Mouse (Mus musculus): ENCODE data around the gene Tcf7l2. TPM values are rescaled to one million over a fixed set of nuclear protein-coding genes. Genes with fewer than 3 reads are reported as not detected.
A peak's percentile ranks its signal among the peaks of the same experiment; 100 is the strongest.

The Tcf7l2 gene
- total RNA-seq, 2 experiments from 2014 or later = 21.9 to 22.3 TPM

- DNase-seq = no peak
Observed at GRCm38 (mm10) chr19:55815010-55815790, 73.6 kb downstream of the Tcf7l2 start.

DNA sequence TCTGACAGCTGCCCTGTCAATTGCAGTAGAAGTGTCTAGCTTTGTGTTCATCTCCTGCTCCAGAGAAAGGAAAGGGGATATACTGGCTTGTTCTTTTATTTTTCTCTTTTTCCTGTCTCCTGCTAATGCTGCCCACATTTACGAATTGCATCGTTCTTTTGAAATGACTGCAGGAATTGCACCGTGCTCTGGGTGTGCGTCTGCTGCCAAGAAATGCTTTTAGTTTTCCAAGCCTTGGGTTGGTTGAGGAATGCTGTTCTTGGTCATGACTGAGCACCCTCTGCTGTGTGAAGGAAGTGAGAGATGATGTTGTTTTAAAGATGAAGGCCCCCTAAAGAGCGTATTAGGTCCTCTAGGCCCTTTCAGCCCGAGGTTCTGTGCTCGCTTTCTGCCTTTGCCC, 75.4 kb downstream of the Tcf7l2 start:
- intact Hi-C loops (cut with DNase I) = no loop called here
- no peak for DNase-seq

More at GRCm38 (mm10) chr19:55815010-55815790, 73.6 kb downstream of the Tcf7l2 start:
- intact Hi-C loops (cut with DNase I) = no loop called here

- intact Hi-C loops (cut with DNase I) = no loop called here
- no peak for DNase-seq
Observed at GRCm38 (mm10) chr19:55820202-55820601, 78.6 kb downstream of the Tcf7l2 start.

- intact Hi-C loops (cut with DNase I) = no loop called here
Observed at GRCm38 (mm10) chr19:55825001-55825827, 83.6 kb downstream of the Tcf7l2 start.

DNA sequence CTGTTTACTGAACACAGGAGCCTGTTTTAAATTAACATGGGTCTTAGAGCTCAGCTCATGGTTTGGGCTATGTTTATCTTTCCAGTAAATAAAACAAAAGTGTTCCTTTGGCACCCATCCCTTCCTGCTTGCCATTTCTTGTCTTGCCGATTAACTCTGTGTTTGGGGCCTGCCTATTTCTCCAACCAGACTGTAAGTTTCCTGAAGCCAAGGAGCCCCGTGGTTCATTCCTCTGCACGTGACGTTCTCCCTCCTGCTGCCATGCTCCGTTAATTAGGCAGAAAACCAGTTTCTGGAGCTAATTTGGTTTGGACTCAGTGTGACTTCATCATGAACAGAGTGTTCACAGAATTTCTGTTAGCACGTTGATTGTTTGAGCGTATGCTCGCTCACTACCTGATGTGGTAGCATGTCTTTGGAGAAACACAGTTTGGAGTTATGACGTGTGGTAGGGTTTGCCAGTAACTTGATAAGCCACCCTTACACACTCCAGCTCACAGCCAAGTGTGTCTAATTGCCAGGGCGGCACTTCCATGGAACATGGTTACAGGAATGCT, 84.4 kb downstream of the Tcf7l2 start:
- no peak for DNase-seq
- intact Hi-C loops (cut with DNase I) = no loop called here

More at GRCm38 (mm10) chr19:55825001-55825827, 83.6 kb downstream of the Tcf7l2 start:
- peak; percentile 40 for DNase-seq

- no peak for DNase-seq
- intact Hi-C loops (cut with DNase I) = no loop called here
Observed at GRCm38 (mm10) chr19:55827613-55828259, 86.1 kb downstream of the Tcf7l2 start.

DNA sequence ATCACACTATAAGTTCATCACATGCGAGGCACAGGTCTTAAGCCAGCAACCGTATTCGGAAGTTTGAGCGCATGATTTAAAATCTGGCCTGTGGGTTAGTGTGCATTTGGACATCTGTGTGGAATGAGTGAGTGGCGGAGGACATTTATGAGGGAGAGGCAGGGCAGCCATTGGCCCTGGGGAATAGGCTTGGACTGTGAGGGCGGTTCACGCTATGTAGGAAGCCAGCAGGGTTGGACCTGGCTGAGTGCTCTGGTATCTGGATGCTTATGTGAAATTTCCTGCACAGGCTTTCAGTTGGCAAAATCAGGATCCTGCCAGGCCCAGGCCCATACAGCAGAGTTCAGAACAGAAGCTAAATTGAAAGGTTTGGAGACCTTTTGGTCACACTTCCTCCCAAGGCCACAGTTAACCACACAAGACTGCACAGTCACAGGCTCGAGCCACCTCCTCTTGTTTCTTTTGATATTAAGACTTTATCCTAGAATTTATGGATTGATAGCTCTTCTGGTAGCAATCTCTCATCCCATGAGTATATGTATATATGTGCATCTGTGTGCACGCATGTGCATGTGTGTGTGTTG, 89.4 kb downstream of the Tcf7l2 start:
- intact Hi-C loops (cut with DNase I) = no loop called here
- no peak for DNase-seq

- no peak for DNase-seq
- intact Hi-C loops (cut with DNase I) = no loop called here
Observed at GRCm38 (mm10) chr19:55832122-55832521, 90.5 kb downstream of the Tcf7l2 start.

DNA sequence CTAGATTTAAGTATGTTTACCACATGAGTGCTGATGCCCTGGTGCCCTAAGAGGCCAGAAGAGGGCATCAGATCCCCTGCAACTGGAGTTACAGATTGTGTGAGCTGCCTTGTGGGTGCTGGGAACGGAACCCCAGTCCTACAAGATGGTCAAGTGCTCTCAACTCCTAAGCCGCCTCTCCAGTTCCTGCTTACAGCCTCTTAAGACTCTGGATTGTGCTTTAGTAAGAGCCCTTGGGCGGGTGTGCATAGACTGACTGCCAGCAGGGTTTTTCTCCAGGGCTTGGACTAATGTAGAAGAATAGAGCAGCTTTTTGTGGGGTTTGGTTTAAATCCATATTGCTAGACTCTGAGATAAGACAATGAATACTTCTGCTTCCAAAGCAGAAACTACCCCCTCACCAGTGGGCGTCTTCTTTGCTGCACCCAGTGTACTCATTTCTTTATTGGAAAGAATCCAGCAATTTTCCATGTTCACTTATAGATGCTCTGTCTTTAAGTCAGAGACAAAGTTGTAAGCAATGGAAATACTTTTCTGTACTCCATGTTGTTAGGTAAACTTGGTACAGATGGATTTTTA, 92.3 kb downstream of the Tcf7l2 start:
- DNase-seq = no peak
- intact Hi-C loops (cut with DNase I) = no loop called here

GRCm38 (mm10) chr19:55836930-55837687, 95.5 kb downstream of the Tcf7l2 start:
- no peak for DNase-seq
- intact Hi-C loops (cut with DNase I) = no loop called here

- peak in 1 of 2 experiments; percentile 33 for DNase-seq
- intact Hi-C loops (cut with DNase I) = no loop called here
Observed at GRCm38 (mm10) chr19:55837924-55838323, 96.3 kb downstream of the Tcf7l2 start.

- DNase-seq = no peak
- intact Hi-C loops (cut with DNase I) = no loop called here
Observed at GRCm38 (mm10) chr19:55838389-55839035, 96.9 kb downstream of the Tcf7l2 start.

GRCm38 (mm10) chr19:55839036-55839555, 97.5 kb downstream of the Tcf7l2 start:
- intact Hi-C loops (cut with DNase I) = no loop called here
- peak; percentile 45 to 57 for DNase-seq

DNA sequence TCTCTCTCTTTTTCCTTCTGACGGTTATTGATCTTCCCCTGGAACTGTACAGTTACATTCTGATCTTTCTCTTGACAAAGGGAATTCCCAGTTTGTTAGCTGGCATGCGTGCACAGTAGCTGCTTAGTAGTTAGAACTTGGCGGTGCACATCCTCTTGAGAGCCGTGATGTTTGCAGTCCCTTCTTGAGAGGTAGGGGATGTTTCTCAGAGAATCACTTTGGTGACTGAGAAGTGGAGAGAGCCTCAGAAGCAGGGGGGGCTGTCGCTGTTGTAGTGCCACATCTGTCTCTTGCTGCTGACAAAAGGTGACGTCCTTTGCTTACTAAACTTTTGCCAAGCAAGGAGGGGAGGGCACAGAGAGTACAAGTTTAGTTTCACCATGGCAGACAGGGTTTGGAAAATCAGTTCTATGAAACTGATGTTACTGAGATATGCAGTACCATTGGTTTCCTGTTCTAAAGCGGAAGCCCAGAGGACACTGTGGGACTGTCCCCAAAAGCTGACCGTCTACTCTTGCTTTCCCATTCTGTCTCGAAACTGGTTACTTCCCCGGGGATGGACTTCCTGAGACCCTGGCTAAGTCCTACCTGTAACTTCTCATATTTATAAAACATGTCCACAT, 99.0 kb downstream of the Tcf7l2 start:
- intact Hi-C loops (cut with DNase I) = no loop called here
- no peak for DNase-seq

DNA sequence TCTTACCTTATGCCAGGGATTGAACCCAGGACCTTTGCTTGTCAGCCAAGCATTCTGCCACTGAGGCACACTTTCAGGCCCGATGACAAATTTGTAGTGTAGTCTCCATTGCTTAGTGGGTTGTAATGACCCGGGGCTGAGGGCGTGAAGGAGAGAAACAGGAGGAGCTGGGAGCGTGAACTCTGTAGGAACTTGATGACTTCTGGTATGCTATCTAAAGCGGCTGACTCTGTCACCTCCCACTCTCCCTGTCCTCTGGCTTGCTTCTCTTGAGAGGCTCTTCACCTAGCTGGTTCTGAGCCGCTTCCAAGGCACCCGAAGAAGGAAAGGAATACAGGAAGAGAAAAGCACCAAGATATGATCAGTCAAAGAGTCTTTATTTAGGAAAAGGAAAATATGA, 100.4 kb downstream of the Tcf7l2 start:
- intact Hi-C loops (cut with DNase I) = no loop called here
- DNase-seq = no peak

DNA sequence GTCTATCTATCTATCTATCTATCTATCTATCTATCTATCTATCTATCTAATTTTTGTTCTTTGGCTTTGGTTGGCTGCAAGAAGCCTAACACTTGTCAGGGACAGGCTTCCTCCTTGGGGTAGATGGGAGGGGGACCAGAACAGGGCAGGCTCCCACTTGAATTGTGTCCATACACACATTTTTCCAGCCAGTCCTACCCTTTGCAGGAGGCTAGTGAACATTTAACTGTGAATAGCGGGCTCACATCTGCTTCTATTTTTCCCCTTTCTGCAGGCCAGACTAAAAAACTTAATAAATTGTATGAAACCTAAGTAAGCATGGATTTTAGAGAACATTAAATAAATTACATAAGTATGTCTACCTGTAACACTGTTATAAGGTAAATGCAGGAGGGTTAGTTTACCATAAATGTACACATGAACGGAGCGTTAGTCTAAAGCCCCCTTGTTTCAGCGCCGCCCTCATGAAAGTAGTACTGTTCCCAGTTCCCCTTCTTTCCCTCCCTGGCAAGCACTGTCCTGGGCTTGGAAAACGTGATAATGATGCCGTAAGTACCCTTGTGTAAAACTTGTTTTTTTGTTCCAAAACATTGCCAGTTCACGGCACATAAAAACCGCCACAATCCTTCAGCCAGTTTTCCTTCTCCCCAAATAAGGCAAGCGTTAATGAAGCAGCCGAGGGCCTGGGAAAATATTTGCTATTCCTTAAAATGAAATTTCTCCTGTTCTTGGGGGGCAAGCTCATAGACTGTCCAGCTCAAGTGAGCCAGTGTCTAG, 101.7 kb downstream of the Tcf7l2 start:
- no peak for DNase-seq
- intact Hi-C loops (cut with DNase I) = no loop called here

GRCm38 (mm10) chr19:55845702-55846101, 104.1 kb downstream of the Tcf7l2 start:
- intact Hi-C loops (cut with DNase I) = no loop called here
- DNase-seq = no peak

- intact Hi-C loops (cut with DNase I) = no loop called here
Observed at GRCm38 (mm10) chr19:55846256-55846655, 104.6 kb downstream of the Tcf7l2 start.

More at GRCm38 (mm10) chr19:55846256-55846655, 104.6 kb downstream of the Tcf7l2 start:
- DNase-seq = no peak

Measured in heart, postnatal 10 days (tissue).